Mouse (Mus musculus) embryonic fibroblast, embryonic 13.5 days (primary cell): ENCODE measurements around the gene Dnhd1.

Source experiments
- CTCF ChIP-seq: IDR thresholded peaks from 2 replicates; pipeline ENCODE4 v1.5.1; 2011; ENCODE audit warnings: mild to moderate bottlenecking, control low read depth, low read length, moderate library complexity, borderline replicate concordance; ENCODE audit not compliant: insufficient read depth
- POLR2A ChIP-seq: IDR thresholded peaks from 2 replicates; pipeline ENCODE4 v1.6.1; 2011; ENCODE audit warnings: low read depth, mild to moderate bottlenecking, control low read depth, low read length, moderate library complexity

- TF ChIP-seq CTCF (no peak), POLR2A (no peak)
Observed at GRCm38 (mm10) chr7:105764331-105764730, 113.7 kb downstream of the Dnhd1 start.
